Mouse (Mus musculus) heart, adult 11 months (tissue): ENCODE measurements around the gene Grm8.
"Not testable (repeated sequence)": the region's sequence is repeated elsewhere in the genome, so short reads cannot be mapped to it uniquely, and the experiment has no call there.

Experiments used
- DNase-seq: peaks from one replicate; pipeline ENCODE4 v3.0.0; 2022

Gene Grm8

GRCm38 (mm10) chr6:27849644-27850043 lies 285.3 kb downstream of the Grm8 start:
- no peak for DNase-seq

GRCm38 (mm10) chr6:27836159-27836558 lies 298.8 kb downstream of the Grm8 start:
- no peak for DNase-seq

- DNase-seq: not testable (repeated sequence)
Observed at GRCm38 (mm10) chr6:27819735-27820134, 315.2 kb downstream of the Grm8 start.

DNA sequence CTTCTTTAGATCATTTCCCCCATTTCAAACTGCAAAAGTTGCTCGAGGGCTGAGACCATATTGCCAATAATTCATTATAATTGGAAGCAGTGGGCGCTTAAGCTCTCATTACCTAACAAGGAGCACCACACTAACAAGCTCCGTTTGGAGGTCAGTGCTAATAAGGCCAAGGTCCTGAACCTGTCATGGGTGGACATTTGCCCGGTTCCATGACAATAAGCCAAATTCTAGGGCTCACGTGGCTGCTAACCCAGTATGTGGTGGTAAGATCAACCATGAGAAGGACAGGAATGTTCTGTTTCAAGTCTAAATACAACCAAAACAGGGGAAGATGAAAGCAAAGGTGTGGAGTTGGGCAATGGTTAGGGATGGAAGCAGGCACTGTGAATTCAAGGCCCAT lies 322.2 kb downstream of the Grm8 start:
- no peak for DNase-seq

- no peak for DNase-seq
Observed at GRCm38 (mm10) chr6:27809996-27810395, 325.0 kb downstream of the Grm8 start.

GRCm38 (mm10) chr6:27806741-27807140 lies 328.2 kb downstream of the Grm8 start:
- no peak for DNase-seq

DNA sequence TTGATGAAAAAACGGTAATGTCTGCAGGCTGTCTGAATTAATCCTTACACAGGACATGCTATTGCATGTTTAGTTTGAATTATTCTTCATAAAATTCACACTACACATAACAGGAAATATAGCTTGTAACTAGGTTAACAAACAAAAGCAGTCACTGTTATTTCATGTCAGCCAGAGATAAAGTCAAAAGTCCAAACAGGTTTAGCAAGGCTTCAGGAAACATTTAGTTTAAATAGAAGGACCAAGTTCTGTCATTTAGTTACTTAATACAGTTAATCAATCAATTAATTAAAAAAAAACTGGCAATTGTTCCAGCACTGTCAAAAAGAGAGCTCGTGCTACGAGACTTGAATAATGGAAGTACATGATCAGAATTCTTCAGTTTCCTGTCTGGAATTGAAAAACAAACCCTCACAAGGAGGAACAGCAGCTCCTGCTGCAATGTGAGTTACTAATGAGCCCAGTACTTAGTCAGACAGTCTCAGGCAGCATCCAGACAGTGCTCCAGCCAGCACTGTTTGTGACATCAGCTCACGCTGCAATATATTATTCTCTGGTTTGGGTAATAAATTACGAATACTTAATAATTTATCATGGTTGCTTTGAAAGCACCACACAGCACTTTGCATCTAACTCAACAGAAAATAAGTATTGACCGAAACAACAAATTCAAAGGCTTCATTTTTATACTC lies 334.0 kb downstream of the Grm8 start:
- no peak for DNase-seq

DNA sequence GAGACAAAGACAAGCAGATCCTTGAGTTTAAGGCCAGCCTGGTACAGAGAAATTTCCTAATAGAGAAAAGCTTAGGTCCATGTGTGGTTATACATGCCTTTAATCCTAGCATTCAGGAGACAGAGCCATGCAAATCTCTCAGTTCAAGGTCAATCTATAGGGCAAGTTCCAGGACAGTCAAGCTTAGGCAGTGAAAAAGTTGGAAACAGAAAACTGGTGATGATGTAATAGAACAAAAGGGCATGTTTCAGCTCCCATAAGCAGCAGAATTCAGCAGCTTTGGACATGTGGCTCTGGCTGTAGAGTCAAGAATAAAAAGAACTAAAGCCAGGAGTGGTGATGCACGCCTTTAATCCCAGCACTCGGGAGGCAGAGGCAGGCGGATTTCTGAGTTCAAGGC lies 336.2 kb downstream of the Grm8 start:
- DNase-seq: no peak

GRCm38 (mm10) chr6:27789566-27789965 lies 345.4 kb downstream of the Grm8 start:
- no peak for DNase-seq

DNA sequence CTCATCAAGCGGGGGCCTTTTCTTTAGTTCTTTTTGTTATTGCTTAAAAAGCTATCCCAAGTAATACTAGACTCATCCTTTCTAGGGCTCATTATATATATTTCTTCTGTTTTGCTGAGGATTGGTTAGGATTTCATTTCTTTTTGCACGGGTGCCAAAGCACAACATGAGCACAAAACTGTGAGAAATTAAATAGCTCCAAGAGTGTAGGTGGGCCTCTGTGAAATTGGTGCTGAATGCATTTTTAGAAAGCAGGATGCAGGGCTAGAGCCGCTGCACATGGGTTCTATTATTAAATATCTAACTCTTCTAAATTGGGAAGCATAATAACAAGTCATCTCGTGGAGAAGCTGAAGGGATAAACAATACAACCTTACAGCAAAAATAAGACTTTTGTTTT lies 345.8 kb downstream of the Grm8 start:
- DNase-seq: no peak

DNA sequence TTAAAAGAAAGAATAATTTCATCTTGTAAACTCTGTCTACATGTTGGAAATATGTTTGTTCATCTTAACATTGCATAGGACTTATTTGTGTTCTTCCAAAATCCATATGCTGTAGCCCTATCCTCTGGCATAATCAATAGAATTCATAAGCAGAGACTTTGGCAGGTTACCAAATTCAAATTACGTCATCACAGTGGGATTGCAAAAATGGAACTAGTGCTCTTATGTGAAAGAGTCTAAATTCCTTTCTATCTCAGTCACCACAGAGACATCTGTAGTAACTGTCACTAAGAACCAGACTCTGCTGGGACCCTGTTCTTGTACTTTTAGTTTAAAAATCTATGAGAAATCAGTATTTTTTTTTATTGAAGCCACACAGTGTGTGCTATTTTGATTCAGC lies 352.7 kb downstream of the Grm8 start:
- no peak for DNase-seq

- no peak for DNase-seq
Observed at GRCm38 (mm10) chr6:27781371-27781770, 353.6 kb downstream of the Grm8 start.

DNA sequence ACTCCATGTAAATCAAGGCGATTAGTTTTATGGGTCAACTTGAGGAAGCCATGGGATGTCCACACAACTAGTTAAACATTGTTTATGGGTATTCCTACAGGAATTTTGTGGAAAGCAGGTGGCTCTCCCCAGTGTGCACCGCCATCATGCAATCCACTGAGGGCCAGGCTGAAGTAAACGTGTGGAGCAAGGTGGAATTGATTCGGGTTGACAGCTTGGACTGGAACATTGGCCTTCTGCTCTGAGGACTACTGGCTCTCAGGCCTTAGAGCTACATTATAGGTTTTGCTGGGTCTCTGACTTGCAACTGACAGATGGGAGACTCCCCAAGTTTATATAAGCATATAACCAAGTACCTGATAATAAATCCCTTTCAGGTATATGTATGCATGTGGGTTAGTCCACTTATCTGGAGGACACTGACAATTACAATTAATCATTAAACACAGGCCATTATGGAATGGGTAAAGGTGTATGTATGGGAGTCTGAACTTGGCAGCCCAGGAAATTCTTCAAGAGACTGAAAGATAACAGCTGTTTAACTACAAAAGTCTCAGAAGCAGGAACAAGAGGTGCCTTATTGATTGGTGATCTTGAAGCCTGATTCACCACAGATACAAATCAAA lies 359.2 kb downstream of the Grm8 start:
- no peak for DNase-seq

DNA sequence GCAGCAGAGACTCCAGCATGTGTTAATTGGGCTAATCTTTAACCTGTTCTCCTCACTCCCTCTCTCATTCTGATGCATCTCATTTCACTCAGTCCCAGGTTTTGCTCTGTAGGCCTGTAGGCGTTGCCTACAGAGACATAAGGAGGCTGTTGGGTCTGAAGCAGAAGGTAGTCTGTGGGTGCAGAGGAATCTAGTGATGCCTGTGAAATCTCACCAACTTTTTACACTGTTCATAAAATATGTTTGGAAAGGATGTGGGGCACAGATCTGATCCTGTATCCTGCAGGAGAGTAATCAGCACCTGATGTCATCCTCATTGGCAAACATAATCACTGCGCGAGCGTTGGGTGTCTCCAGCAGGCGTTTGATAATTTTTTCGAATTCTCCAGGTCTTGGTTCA lies 372.9 kb downstream of the Grm8 start:
- no peak for DNase-seq

- no peak for DNase-seq
Observed at GRCm38 (mm10) chr6:27753290-27753829, 381.6 kb downstream of the Grm8 start.

DNA sequence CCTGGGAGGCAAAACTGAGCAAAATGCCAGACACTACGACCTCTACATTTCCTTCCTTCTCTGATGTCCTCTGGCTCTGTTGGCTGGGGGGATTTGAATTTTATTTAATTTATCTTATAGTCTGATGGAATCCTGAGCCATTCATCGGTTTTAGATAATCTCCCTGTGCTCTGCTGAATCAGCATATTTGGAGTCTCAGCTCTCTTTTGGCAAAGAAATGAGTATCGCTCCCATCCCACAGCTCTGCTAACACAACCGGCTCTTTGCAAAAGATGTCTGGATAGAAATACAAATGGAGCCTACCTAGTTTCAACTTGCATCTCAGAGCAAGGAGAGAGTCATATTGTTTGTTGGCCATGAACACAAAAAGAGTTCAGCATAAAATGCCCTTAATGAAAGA lies 388.5 kb downstream of the Grm8 start:
- no peak for DNase-seq

- no peak for DNase-seq
Observed at GRCm38 (mm10) chr6:27745693-27746451, 389.1 kb downstream of the Grm8 start.

- DNase-seq: no peak
Observed at GRCm38 (mm10) chr6:27689382-27689781, 445.6 kb downstream of the Grm8 start.

GRCm38 (mm10) chr6:27661747-27662435 lies 473.1 kb downstream of the Grm8 start:
- DNase-seq: no peak

- no peak for DNase-seq
Observed at GRCm38 (mm10) chr6:27657520-27657919, 477.5 kb downstream of the Grm8 start.

GRCm38 (mm10) chr6:27646503-27646902 lies 488.5 kb downstream of the Grm8 start:
- DNase-seq: no peak

DNA sequence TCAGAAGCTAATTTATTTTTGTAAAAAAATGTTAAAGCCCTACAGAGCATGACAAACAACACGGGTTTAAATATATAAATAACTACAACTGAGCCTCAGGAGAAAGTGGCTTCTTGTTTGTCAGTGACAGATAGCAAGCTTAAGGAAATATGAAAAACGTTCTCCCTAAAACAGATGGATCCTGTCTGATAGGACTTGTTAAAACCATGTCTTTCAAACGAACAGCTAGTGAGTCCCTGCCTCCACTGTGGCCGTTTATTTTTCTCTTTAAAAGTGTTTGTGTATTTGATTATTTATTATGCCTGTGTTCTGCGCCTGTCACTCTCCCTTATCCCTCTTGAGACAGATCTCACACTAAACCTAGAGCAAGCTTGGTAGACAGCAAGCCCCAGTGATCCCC lies 489.9 kb downstream of the Grm8 start:
- DNase-seq: no peak

GRCm38 (mm10) chr6:27635898-27636297 lies 499.1 kb downstream of the Grm8 start:
- DNase-seq: no peak
